Mouse (Mus musculus) left cerebral cortex, postnatal 10 days (tissue): ENCODE results near the gene Acox3. TPM values are rescaled to one million over a fixed set of nuclear protein-coding genes. Genes with fewer than 3 reads are reported as not detected.

Experiments
- DNase-seq, 2 experiments: peaks; one replicate each; pipeline ENCODE4 v3.0.0; 2021 to 2022; ENCODE audit warnings: low spot score in 2 of 2, mixed read lengths in 1 of 2; ENCODE audit errors: extremely low spot score in 1 of 2
- intact Hi-C: fragments of 180-260 bp; cut with DNase I; formaldehyde crosslinking; loops from one replicate; pipeline ENCODE4 v1.15.1; 2025
- total RNA-seq, 2 experiments: library from RNA; stranded (reverse); gene quantifications; 2 replicates each; pipeline ENCODE4 v1.2.3; 2021

Acox3 gene
- total RNA-seq, 2 experiments from 2014 or later = 25.1 to 26.4 TPM

DNA sequence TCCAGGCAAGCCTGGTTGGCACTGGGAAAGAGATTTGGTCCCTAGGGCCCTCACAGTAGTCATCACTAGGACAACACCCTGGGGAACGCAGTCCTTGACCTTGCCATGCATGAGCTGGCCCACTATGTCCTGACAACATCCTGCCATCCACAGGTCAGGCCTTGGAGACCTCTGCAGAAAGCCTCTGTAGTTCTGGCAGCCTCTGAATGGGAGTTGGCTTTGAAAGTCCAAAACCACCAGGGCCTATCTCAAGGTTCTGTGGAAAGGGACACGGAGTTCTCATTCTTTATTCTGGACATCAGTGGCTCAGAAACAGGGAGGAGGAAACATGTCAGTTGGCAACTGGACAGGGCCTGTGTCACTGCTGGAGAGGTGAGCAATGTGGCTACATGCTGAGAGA, 53.2 kb downstream of the Acox3 start:
- DNase-seq = no peak
- intact Hi-C loops = no loop called here

DNA sequence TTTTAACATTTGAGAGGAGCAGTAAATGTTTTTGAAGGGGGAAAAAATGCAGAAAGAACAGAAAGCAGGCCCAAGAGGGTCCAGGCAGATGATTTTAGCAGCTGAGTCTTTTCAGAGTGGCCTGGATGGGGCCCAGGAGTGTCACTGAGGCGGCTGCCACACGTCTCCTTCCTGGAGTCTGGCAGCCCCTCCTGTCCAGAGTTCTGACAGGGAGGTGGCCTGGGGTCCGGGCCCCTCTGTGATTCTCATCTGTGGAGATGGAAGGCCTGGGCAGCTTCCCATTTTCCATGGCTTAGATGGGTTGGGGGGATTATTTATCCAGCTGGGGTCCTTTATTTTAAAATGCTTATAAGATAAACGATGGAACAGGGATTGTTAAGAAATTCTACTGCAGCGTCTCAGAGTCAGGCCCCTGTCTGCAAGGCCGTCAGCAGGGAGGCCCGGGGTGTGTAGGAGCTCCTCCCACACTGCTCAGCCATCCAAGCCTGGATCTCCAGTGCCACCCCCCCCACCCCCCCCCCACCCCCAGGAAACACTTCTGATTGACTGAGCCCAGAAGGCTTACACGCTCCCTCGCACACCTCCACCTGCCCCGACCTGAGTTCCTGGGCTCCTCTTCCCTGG, 59.2 kb downstream of the Acox3 start:
- DNase-seq = no peak

DNA sequence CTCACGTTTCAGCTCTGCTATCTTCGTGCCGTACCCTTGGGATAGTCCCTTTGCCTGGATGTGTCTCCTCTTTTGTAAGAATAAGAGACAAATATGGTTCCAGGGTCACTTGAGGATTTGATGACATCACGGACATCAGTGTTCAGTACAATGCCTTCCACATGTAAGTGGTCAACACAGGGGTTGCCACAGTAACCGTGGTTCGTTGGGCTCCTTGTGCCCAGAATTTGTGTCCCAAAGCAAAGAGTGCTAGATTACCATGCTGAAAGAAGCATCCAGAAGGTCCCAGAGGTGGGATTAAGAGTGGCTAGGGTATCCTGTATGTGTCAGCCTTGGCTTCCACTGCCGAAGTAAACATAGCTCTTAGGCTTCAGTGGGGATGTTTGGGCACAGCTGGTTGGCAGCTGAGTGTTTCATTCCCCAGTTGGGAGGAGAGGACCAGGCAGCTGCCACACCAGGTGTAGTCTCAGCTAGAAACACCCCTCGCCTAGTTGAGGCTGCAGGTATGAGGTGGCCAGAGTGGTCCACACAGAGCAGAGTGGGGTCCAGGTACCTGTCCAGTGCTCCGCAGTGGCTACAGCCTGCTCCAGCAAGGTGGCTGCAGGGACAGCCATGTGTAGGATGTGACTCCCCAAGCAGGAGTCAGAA, 60.7 kb downstream of the Acox3 start:
- no peak for DNase-seq
- intact Hi-C loops = no loop called here

More for the DNA sequence above, 59.2 kb downstream of the Acox3 start:
- intact Hi-C loops = no loop called here

DNA sequence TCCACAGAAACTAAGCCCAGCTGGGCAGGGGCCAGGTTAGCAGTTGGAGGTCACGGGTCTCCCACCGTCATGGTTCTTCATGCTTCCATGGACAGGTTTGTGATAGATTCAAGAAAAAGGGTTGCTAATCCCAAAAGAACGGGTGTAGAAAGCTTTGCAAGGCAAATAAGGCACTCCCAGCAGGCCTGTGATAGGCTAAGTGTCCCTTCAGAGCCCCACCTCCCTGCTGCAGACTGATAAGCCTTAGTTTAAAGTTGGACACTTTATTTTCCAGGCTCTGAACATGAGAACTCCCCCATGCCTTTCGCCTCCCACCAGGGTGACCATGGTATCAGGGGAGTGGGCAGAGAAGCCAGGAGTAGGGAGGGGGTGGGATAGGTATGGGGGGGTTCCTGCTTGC, 61.2 kb downstream of the Acox3 start:
- intact Hi-C loops = no loop called here
- DNase-seq = no peak

DNA sequence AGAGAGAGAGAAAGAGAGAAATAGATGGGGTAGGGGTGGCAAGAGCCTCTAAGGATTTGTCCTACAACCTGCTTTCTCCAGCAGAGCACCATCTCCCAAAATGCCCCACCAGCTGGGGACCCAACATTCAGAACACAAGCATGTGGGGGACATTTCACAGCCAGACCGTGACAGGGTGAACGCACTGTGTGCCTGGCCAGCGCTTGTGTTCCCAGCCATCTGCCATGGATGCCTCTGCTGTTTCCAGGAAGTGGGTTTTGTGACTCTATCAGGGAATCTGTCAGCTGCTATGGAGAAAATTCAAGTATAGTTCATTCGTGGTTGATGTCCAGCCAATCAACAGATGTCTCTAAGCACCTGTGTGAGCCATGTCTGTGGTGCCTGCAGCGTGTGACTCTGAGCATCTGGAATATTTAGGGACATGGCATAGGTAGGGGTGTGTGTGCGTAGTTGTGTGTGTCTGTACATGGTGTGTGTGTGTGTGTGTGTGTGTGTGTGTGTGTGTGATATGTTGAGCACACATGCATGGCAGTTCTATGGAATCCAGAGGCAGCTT, 63.2 kb downstream of the Acox3 start:
- intact Hi-C loops = no loop called here
- DNase-seq = no peak

DNA sequence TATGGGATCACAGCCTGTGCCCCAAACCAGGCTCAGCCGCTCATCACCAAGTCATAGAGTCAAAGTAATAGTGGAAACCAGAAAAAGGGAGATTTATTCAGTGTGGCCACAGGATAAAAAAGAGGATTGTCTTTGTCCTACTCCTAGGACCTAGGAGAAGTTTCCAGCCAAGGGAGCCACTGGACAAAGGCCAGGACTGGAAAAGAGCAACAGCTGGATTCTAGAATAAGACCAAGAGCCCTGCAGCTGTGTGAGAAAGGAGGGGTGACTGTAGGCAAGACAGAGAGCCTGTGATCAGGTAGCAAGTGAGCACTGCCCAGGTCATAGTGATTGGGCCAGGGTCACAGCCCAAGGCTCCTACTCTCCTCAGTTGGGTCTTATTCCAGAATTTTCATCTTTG, 64.1 kb downstream of the Acox3 start:
- intact Hi-C loops = no loop called here
- no peak for DNase-seq

DNA sequence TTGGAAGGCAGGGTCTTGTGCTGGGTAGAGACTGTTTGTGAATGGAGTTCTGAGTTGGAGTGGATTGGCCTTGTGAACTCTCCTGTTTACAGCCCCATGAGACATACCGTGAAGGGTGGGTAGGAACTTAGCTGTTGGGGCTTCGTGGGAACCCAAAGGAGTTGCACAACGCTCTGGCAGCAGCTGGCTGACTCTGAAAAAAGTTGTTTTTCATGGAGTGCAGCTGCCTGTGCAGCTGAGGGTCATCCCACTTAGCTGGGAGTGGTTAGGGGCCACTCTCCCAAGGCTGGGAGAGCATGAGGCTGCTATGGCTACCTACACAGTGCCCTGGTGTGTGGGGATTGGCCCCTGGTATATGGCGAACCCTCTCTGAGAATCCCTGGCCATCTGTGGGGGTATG, 64.7 kb downstream of the Acox3 start:
- intact Hi-C loops = no loop called here
- no peak for DNase-seq

DNA sequence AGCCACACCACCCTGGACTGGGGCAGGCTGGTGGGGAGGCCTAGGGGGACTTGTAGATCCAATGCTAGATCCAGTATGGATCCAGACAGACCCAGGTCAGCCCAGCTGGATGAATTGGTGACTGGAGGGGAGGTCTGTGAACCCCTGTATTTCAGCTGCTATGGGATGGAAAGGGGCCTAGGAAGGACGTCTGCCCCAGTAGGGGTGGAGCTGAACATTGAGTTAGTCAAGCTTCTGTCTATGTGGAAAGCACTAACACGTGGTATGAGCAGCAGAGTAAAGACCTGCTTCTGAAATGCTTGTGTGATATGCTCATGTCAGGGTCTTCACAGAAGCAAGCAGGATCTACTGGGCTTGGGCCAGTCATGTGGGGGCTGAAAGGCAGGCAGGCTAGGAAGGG, 65.4 kb downstream of the Acox3 start:
- DNase-seq = no peak
- intact Hi-C loops = no loop called here

DNA sequence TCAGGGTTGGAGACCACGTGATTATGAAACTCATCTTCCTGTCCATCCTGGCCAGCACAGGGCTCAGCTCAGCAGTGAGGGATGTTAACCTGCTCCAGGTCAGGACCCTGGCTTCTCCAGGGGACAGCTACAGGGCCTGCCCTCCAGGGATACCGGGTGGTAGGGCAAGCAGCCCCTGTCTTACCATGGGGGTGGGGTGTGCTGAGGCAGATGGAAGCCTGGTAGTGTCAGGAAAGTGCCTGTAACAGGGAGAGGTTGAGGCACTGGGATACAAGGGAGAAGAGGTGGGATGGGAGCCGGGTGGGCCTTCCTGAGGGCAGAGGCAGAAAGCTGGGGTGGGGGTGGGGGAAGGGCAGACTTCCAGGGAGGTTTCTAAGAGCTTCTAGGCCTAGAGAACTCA, 69.5 kb downstream of the Acox3 start:
- intact Hi-C loops = no loop called here
- no peak for DNase-seq

DNA sequence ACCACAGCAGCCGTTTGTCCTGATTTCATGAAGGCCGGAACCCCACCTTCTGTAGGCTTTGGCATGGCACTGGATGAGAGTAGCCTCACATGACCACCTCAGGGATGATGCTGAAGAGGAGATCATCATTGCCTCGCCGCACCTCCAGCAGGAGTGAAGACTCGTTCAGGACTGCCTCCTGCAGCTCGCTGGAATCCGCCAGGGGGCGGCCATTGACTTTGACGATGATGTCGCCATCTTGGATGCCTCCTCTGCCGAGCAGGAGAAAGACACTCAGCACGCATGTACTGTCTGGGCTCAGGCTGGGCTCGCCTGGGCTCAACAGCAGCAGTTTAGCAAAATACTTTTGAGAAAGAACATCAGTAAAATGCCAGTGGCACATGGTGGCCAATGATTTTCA, 70.0 kb downstream of the Acox3 start:
- no peak for DNase-seq
- intact Hi-C loops = no loop called here

DNA sequence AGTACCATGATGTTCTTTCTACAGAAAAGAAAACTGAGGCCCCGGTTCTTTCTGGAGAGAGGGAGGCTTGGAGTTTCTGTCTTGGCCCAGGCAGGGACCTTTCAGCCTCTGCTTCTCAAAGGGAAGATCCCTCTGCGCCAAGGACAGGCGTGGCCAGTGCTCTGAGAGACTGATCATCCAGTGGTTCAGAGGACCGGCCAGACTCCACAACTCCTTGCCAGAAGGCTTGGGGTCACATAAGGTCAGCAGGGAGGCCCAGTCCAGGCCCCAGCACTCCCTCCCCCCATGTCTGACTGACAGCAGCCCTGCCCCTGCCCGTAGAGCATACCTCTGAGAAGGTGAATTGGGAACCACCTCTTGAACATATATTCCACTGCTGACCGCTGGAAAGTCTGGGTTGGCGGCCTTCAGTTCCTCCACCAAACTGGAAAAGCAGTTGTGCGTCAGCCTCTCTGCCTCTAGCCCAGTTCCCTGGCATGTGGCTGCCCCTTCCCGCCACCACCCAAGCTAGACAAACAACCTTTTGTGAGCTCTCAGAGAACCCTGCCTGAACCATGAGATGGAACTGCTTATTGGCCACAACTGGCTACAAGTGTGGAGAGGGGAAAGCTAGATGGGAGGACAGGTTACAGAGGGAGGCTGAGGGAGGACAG, 71.0 kb downstream of the Acox3 start:
- no peak for DNase-seq
- intact Hi-C loops = no loop called here

DNA sequence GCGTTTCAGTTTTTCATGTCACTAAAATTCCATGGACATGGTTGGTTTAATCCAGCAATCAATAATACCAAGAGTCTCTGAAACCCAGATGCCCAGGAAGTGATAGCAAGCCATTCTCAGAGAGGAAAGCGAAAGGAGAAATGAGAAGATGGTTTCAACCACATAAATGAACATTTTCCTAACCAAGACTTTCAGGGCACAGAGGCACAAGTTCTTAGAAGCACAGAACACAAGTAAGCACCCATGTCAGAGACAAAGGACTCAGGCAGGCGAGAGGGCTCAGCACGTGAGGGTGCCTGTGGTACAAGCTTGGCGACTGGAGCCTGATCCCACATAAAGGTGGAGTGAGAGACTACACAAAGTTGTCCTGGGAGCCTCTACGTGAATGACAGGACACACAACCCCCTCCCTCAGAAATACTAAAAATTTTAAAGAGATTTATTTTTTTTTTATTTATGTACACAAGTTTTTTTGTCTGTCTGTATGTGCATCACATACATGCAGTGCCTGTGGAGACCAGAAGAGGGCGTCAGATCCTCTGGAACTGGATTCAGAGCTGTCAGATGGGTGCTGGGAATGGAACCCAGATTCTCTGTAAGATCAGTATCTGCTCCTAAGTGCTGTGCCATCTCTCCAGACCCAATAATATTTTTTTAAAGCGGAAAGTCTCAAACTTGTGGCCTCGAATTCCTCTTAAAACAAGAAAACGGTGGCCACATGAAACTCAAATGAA, 73.1 kb downstream of the Acox3 start:
- DNase-seq = no peak
- intact Hi-C loops = no loop called here

DNA sequence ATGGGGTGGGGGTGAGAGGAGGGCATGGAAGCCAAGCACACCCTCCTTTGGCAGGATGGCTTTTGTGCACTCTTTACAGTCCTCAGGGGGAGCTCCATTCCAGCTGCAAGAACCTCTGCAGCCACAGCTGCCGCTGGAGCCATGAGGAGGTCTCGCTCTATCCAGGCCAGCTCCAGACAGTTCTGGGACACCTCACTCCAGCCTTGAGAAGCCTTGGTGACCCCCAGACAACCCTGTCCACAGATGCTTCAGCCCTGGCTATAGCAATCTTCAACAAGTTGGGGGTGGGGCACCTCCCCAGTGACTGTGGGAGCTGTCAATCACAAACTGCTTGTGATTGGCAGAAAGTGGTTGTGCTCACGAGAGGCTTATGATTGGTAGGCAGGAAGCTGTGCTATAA, 76.7 kb downstream of the Acox3 start:
- intact Hi-C loops = no loop called here

DNA sequence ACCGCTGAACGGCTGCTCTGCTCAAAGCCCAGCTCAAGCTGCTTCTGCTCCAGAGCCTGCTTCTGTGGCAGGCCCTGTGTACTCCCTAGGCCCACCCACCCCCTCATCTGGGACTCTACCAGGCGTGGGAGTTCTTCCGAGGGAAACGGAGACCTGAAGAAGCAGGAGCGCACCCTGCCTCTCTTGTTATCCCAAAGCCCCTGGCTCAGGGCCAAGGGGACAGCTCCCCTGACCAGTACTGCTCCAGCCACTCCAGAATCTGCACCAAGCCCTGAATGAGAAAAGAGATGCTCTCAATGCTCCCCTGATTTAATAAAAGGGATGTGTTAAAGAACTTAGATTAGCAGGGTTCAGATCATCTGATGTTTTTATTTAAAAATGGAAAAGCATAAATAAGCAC, 78.4 kb downstream of the Acox3 start:
- intact Hi-C loops = no loop called here
- DNase-seq = peak in 1 of 2 experiments; percentile 40

More for the DNA sequence above, 76.7 kb downstream of the Acox3 start:
- DNase-seq = no peak

DNA sequence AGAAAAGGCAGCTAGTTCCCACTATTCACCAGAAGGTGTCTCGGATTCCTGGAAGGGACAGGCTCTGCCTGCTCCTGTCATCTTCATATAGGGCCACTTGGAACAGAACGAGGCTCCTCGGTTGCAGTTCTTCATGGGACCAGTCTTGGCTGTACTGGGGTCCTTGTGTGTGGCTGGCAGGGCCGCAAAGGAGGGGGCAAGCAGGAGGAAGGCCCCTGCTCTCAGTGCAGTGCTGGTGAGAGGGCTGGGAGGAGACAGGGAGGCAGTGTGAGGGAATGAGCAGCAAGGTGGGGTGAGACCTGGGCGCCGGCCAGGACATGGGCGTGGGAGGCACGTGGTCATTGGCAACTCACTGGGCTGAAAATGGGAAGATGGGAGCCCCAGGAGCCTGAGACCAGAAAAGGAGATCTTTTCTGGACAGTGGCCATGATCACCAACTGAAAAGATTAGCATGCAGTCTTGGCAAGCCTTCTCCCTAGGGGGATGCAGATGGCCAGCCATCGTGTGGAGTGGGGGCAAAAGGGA, 79.2 kb downstream of the Acox3 start:
- intact Hi-C loops = no loop called here
- DNase-seq = peak in 1 of 2 experiments; percentile 48

Other genes starting within 250 kb of the Acox3 start
- gene Hmx1, start 193.9 kb upstream of the Acox3 start, total RNA-seq = not detected
- gene Cpz, start 57.3 kb upstream of the Acox3 start, total RNA-seq = 1 to 10 TPM; 2.1 to 2.9 TPM
- gene Trmt44, start 8.0 kb upstream of the Acox3 start, total RNA-seq = 1 to 10 TPM; 7.4 to 9.3 TPM
- 10 to 100 TPM; 14.0 to 14.9 TPM for gene Htra3, start 96.7 kb downstream of the Acox3 start, total RNA-seq
- gene Sh3tc1, start 156.9 kb downstream of the Acox3 start, total RNA-seq = 1 to 10 TPM; 2.8 to 4.1 TPM
- 10 to 100 TPM; 73.1 to 80.7 TPM for gene Ablim2, start 174.8 kb downstream of the Acox3 start, total RNA-seq